Mouse (Mus musculus): ENCODE data around the gene Alpk1.

The Alpk1 gene

GRCm38 (mm10) chr3:127780021-127780644 is at the start of gene Alpk1:
TSS of gene Alpk1 (minus strand) at chr3:127780527.
- DNase-seq, result peak; percentile 51 to 58

DNA sequence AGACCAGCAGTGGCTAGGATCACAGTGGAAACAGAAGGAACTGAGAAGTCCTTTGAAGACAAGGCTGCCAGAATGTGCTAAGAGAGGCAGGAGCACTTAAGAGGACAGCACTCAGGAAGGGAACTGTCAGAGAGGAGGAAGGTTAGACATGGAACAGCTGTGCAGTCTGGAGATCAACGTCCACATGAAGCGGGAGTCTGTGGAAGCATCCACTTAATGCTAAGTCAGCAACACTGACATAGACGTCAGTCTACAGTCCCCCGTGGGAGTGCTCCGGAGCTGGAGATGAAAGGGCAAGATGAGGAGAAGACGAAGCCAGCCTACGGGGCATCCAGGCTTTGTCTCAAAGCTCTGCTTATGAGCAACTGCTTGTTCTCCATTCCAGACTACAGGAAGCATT is 46.8 kb upstream of the Alpk1 start:
- no peak for DNase-seq

DNA sequence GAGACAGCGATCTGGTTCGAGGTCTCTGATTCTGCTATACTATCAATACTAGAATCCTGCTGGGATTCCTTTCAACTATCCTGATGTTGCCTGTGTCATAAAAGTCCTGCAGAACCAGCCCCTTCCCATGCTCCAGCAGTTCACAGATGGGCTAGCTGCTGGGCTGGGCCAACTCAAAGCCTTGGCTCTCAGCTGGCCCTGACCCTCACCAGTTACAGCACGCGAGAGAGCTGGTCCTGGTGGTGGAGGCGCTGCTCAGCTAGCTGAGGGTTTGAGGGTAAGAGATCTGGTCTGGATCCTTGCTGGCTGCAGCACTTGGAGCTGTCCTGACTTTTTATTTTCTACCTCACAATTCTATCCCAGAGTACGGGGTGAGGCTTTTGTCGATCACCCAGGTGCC is 46.2 kb upstream of the Alpk1 start:
- DNase-seq, result no peak

DNA sequence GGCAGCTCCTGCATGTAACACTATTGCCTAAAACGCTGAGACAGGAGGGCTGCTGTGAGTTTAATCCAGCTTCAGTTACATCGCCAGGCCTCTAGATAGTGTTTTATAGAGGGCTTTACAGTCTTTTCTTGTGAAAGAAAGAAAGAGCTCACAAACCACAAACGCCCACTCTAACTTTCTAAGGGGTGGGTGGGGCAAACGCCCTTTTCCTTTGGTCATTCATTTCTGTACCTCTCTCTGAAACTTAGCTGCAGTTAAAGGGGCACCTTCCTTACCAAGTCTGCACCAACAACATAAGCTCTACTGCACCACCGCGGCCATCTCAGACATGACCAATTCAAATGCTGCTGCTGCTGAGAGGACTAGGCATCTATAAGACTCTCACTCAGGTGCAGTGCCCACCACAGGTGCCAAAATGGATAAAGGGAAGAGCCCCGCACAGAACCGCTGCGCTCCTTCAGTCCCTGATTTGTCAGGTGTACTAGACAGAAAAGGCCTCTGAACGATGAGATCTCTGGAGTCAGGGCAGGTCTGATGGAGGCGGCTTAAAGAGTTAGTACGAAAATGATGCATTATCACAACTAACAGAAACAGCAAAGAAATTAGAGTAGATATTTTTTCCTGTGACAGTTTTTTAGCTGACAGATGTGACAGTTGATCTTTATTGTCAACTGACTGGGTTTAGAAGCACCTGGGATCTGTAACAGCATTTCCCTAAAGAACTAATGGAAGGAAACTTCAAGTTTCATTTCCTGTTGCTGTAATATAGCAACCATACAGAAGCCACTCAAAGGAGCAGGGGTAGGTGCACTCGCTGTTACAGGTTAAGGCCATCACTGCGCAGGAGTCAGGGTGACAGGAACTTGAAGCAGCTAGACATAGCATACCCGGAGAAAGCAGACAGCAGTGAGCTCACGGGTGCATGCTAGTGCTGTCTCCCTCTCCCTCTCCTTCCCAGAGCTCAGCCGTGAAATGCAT is 43.8 kb upstream of the Alpk1 start:
- DNase-seq, result peak in 1 of 2 experiments; percentile 38

DNA sequence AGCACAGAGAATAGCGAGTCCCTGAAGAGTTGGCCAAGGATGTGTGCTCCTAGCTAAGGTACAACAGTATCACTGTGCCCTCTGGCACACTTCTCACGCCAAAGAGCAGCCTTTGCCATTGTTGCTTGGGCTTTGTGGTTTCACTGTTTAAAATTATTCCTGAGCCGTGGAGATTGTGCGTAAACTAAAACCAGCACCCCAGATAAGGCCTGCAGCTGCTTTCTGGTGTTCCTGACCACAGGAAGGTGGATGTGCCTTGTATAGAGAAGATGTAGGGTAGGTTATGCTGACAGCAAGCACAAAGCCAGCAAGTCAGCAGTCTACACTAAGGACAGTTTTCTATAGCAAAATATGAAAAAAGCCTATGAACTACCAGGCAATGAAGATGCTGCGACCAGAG is 40.9 kb upstream of the Alpk1 start:
- no peak for DNase-seq

DNA sequence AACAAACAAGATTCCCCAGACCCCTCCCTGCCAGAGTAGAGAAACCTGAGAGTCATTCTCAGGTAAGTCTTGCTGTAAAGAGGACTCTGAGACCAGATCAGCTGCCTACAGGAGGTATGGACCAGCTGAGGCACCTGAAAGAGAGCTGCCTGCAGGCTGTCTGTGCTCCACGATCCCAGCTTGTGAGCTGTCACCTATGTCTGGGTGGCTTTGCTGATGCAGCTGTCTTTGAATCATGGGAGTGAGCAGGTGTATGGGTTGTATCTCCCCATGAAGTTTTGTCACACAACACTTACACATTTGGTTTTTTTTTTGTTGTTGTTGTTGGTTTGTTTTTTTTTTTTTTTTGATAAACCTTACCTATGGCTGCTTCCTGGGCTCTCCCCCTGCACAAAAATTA is 40.1 kb upstream of the Alpk1 start:
- DNase-seq, result no peak

- DNase-seq, result no peak
Observed at GRCm38 (mm10) chr3:127818694-127819663, 38.7 kb upstream of the Alpk1 start.

- no peak for DNase-seq
Observed at GRCm38 (mm10) chr3:127817120-127817683, 36.9 kb upstream of the Alpk1 start.

DNA sequence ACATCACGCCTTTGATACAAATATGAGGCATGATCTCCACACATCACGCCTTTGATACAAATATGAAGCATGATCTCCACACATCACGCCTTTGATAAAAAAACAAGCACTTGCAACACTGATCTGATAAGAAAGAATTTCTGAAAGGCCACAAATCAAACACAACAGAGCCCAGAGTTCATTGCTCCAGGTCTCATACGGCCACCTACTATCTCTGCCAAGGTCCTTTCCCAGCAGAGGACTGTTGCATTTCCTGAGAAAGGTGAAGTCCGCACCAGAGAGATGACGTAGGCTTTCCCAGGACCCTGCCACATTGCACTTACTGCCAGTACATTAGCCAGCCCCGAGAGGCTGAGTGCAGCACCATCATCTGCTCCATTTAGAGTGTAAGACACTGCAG is 28.8 kb upstream of the Alpk1 start:
- DNase-seq, result no peak

DNA sequence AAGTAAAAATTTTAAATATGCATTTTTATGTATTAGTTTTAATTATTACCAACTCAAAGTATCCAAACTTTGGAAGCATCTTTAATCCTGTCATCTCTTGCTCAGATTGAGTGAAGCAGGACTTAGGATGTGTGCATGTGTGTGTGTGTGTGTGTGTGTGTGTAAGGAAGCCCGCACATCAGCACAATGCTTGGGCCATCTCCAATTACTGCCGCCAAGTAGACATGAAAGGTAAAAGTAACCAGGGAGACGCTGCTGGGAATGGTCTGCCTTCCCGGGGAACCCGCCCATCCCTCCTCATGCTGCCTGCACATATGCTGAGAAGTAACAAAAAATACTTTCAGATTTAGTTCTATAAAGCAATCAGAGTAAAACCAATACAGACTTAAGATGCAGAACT is 27.5 kb upstream of the Alpk1 start:
- no peak for DNase-seq

DNA sequence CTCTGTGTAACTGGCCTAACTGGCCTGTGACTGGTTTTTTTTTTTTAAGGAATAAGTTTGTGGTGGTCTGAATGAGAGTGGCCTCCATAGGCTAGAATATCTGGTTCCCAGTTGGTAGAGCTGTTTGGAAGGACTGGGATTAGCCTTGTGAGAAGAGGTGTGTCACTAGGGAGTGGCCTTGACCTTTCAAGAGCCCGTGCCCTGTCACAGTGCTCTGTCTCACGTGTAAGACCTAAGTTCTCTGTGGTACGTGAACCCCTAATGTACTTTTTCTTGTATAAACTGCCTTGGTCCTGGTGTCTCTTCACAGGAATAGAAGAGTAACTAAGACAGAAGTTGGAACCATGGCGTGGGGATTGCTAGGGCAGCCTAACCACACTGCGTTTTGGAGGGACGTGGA is 25.7 kb upstream of the Alpk1 start:
- no peak for DNase-seq

DNA sequence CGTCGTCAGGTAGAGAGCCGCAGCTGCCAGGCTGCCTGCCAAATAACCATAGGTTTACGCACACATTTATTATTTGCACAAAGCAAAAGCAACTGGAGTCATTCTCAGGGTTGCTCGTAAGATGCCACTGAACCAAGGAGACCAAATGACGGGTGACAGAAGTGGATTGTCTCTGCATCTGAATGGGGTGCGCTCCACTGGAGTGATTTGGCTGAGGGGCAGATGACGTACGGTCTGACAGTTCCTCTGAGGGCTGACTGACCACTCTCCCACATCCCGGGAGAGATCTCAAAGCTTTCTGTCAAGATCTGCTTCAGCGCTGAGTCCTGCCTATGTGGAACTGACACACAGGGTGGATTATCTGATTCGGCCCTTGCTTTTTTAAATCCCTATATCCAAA is 24.7 kb upstream of the Alpk1 start:
- DNase-seq, result no peak

DNA sequence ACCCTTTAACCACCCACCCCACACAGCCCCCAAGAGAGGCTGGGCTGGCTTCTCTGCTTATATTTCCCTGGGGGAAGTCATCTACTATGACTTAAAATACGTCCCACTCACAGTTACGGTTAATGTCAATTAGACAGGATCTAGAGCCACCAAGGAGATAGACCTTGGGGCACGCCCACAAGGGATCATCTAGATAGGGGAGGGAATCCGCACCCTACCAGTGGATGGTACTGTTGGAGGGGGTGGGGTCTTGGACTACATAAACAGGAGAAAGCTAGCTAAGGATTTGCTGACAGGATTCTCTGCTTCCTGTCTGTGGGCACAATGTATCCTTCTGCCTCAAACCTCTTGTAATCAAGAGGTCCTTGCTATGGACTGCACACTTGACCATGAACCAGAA is 24.1 kb upstream of the Alpk1 start:
- no peak for DNase-seq

DNA sequence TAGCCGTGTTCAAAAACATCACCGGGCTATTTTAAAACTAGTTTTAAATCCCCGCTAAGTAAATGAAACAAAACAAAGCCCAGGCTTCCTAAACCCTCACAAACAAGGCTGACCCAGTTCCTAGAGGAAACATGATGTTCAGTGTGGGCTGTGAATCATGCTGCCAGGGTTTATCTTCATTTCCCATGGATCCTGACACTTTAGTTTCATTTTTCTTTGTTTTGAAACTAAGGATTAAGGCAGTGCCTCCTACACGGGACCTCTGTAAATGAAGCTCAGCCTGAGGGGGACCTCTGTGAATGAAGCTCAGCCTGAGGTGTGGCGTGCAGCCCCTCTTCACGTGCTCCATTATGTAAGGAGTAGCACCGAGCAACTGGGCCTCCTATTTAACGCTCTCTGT is 22.5 kb upstream of the Alpk1 start:
- DNase-seq, result no peak

DNA sequence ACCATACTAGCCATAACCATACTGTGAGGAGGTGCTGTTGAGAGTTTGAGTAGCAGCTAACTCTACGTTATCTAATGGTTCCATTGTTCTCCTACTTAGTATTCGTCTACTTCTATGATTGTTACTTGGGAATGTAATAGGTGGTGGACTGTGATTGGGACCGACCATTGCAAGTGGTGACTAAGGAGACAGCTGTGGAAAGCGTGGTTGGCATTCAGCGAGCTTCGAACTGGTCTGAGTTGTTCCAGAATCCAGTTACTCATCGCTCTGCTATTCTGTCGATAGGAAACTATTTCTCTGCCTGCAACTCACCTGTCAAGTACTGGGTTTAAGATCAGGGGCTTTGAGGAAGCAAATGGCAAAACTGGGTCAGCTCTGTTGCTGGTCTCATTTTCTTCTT is 20.8 kb upstream of the Alpk1 start:
- DNase-seq, result no peak

- DNase-seq, result no peak
Observed at GRCm38 (mm10) chr3:127796271-127796670, 15.9 kb upstream of the Alpk1 start.

DNA sequence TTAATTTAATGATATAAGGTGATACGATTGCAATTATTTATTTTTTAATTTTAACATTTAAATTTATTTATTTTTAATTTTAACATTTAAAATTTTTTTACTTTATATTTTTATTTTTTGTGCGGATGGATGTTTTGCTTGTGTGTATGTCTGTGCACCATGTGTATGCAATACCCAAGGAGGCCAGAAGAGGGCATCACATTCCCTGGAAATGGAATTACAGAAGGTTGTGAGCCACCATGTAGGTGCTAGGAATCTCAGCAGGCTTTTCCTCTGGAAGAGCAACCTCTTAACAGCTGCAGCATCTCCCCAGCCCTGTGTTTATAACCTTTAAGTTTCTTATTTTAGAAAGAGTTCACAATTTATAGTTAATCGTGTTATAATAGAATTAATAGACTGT is 15.4 kb upstream of the Alpk1 start:
- DNase-seq, result no peak

DNA sequence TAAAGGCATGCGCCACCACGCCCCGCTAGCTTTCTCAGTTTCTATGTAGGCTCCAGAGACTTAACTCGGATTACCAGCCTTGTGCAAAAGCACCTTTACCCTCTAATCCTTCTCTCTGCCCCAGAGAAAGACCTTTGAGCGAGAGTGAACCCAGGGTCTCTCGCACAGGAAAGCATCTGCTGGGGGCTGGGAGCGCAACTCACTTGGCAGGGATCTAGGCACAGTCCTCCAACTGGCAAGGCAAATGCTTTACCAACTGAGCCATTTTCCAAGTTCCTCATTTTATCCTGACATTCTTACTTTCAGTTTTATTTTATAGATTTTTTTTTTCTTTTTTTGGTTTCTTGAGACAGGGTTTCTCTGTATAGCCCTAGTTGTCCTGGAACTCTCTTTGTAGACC is 12.7 kb upstream of the Alpk1 start:
- DNase-seq, result no peak

DNA sequence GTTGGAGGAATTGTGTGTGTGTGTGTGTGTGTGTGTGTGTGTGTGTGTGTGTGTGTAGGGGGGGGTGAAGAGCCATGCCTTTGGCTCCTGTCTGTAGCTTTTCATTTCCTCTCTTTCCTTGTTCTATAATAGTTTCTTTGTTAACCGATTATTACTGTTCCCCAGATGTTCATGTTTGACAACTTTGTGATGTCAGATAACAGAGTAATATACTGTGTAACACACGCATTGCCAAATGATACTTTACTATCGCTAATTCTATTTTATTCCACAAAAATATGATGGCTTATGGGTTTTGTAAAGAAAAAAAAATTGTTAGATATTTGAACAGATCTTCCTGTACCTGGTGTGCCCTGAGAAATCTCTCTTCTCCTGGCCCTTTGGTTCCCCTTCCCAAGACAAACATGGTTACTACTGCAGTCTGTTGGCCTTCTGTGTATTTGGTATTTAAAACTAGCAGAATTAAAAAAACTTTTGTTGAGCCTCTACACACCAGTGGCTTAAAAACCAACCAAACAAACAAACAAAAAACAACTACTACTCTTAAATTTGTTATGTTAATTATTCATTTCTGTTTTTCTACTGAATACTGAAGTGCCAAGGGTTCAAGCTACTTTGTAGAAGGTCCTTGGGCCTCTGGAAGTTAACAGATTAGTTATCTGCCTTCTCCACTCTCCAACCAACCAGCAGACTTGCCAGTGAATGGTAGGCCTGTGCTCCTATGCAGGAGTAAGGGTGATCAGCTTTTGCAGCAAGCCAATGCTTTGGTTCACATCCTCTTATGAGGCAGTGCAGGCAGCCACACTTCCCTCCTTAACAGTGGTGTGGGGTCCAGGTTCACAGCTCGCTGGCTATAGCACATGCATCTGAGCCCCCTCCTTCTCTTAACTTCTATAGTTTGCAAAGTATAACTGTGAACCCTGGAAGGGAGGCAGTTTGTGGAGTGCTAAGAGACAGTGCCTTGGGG is 11.6 kb upstream of the Alpk1 start:
- no peak for DNase-seq

DNA sequence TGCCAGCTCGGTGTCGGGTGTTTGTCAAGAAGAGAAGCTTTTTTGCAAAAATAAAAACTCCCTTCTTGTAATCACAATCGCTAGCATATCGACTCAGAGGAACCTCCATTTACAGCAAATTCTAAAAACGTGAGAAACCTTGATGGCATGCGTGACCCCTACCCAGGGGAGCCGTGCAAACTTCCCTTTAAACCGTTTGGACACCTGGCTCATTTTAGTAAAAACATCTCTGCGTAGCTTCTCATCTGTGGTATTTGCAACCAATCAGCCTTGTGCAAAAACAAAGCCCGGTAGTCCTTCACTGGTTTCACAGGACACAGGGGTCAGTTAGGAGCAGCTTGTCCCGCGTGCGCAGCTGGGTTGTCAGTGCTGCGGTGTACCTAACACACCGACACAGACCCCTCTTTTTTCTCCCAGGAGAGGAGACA is 10.7 kb upstream of the Alpk1 start:
- DNase-seq, result no peak

Measured in thymus, adult 18-20 months (tissue).